Mouse (Mus musculus) c-Kit-positive CD71-positive TER-119-positive erythroid progenitor cells, embryonic 14.5 days (primary cell): ENCODE measurements around the gene Neurl1b.

Experiments used
- DNase-seq: peaks from one replicate; pipeline ENCODE4 v3.0.0-alpha.2; 2013; ENCODE audit warnings: low spot score

Gene Neurl1b

GRCm38 (mm10) chr17:26397339-26397738 lies 17.3 kb upstream of the Neurl1b start:
- no peak for DNase-seq

GRCm38 (mm10) chr17:26405340-26406100 lies 9.1 kb upstream of the Neurl1b start:
- DNase-seq, result no peak

GRCm38 (mm10) chr17:26412967-26413366 lies 1.7 kb upstream of the Neurl1b start:
- DNase-seq, result no peak

- no peak for DNase-seq
These were observed 476 bp upstream of the Neurl1b start for GRCm38 (mm10) chr17:26414184-26414522.

GRCm38 (mm10) chr17:26415355-26415865 lies 781 bp downstream of the Neurl1b start:
- no peak for DNase-seq

GRCm38 (mm10) chr17:26416141-26416540 lies 1.5 kb downstream of the Neurl1b start:
- no peak for DNase-seq

GRCm38 (mm10) chr17:26417770-26418421 lies 3.3 kb downstream of the Neurl1b start:
- DNase-seq, result no peak

GRCm38 (mm10) chr17:26420491-26421247 lies 6.0 kb downstream of the Neurl1b start:
- DNase-seq, result no peak

- peak; percentile 20 for DNase-seq
These were observed 6.9 kb downstream of the Neurl1b start for GRCm38 (mm10) chr17:26421561-26421960.

GRCm38 (mm10) chr17:26422390-26422789 lies 7.8 kb downstream of the Neurl1b start:
- DNase-seq, result no peak

GRCm38 (mm10) chr17:26423967-26424641 lies 9.5 kb downstream of the Neurl1b start:
- no peak for DNase-seq

- no peak for DNase-seq
These were observed 10.5 kb downstream of the Neurl1b start for GRCm38 (mm10) chr17:26424973-26425735.

- DNase-seq, result no peak
These were observed 18.7 kb downstream of the Neurl1b start for GRCm38 (mm10) chr17:26433295-26433694.

- DNase-seq, result no peak
These were observed 22.6 kb downstream of the Neurl1b start for GRCm38 (mm10) chr17:26437089-26437815.

- no peak for DNase-seq
These were observed 24.4 kb downstream of the Neurl1b start for GRCm38 (mm10) chr17:26439001-26439400.

GRCm38 (mm10) chr17:26441024-26441423 lies 26.4 kb downstream of the Neurl1b start:
- no peak for DNase-seq

- no peak for DNase-seq
These were observed 27.6 kb downstream of the Neurl1b start for GRCm38 (mm10) chr17:26442197-26442596.

- no peak for DNase-seq
These were observed 29.2 kb downstream of the Neurl1b start for GRCm38 (mm10) chr17:26443865-26444264.

- DNase-seq, result no peak
These were observed 34.8 kb downstream of the Neurl1b start for GRCm38 (mm10) chr17:26449472-26449871.

- DNase-seq, result peak; percentile 22
These were observed 37.1 kb downstream of the Neurl1b start for GRCm38 (mm10) chr17:26451651-26452295.
